Mouse (Mus musculus) Patski (cell line): ENCODE data around the gene Olfr1410. TPM values are rescaled to one million over a fixed set of nuclear protein-coding genes. Genes with fewer than 3 reads are reported as not detected.

ENCODE experiments used
- ATAC-seq: fragments of 100-300 bp; one replicate; pipeline ENCODE4 v1.8.0; 2021
- CTCF ChIA-PET: fragments of 350-600 bp; sonication (Branson Sonifier 250); formaldehyde crosslinking; loops from one replicate; lab custom pipeline; 2022; ENCODE audit warnings: inconsistent platforms; lab: Charles Lee
- POLR2A ChIA-PET: fragments of 350-600 bp; sonication (Branson Sonifier 250); formaldehyde crosslinking; loops from one replicate; lab custom pipeline; 2022; ENCODE audit warnings: antibody characterized with exemption, inconsistent platforms; lab: Charles Lee
- DNase-seq: peaks from one replicate; pipeline ENCODE4 v3.0.0-alpha.2; 2011; ENCODE audit warnings: low read depth, low spot score
- H3K27me3 ChIP-seq: fragments of 371-371 bp; one replicate; pipeline ENCODE4 v1.5.1; 2021
- CTCF ChIP-seq: fragments of 100-300 bp; IDR thresholded peaks from one replicate; pipeline ENCODE4 v1.5.1; 2021
- in situ Hi-C: fragments of 300-500 bp; cut with MboI; formaldehyde crosslinking; loops from 3 replicates; pipeline ENCODE4 v1.11.1; 2018; ENCODE audit warnings: low pct_unique_long_range_greater_than_20kb, mixed read lengths
- polyA plus RNA-seq: library from polyadenylated mRNA; unstranded; gene quantifications from one replicate; pipeline ENCODE4 v1.2.3, GENCODE M21; 2021

Olfr1410 gene
- polyA plus RNA-seq, 1 experiment from 2014 or later, result not detected

GRCm38 (mm10) chr1:92618360-92618759, 12.8 kb downstream of the Olfr1410 start:
- POLR2A ChIA-PET, result no interaction called here
- CTCF ChIA-PET, result no interaction called here
- no peak for TF ChIP-seq CTCF
- H3K27me3 ChIP-seq, result peaks cover 2% of the 10 kb centered on the region
- in situ Hi-C loops, result loop anchor here (25.0 kb wide), 1 partner anchor 656 kb away; no protein-coding TSS in a partner anchor
- DNase-seq (no peak), ATAC-seq (no peak)

- TF ChIP-seq CTCF, result no peak
- no peak for DNase-seq
- no peak for ATAC-seq
- H3K27me3 ChIP-seq, result peaks cover 61% of the 10 kb centered on the region
- ChIA-PET CTCF (no interaction called here), POLR2A (no interaction called here)
- in situ Hi-C loops, result no loop called here
Measured at GRCm38 (mm10) chr1:92628227-92628626, 22.6 kb downstream of the Olfr1410 start.

- no peak for ATAC-seq
- DNase-seq, result no peak
- no peak for TF ChIP-seq CTCF
- ChIA-PET POLR2A (no interaction called here), CTCF (no interaction called here)
- in situ Hi-C loops, result no loop called here
- H3K27me3 ChIP-seq, result peaks cover 36% of the 10 kb centered on the region
Measured at GRCm38 (mm10) chr1:92632196-92632595, 26.6 kb downstream of the Olfr1410 start.

- ChIA-PET CTCF (no interaction called here), POLR2A (no interaction called here)
- in situ Hi-C loops, result no loop called here
- TF ChIP-seq CTCF, result no peak
- peaks cover 28% of the 10 kb centered on the region for H3K27me3 ChIP-seq
- DNase-seq (no peak), ATAC-seq (no peak)
Measured at GRCm38 (mm10) chr1:92632948-92633347, 27.4 kb downstream of the Olfr1410 start.

- H3K27me3 ChIP-seq, result peaks cover 21% of the 10 kb centered on the region
- ATAC-seq, result no peak
- no peak for TF ChIP-seq CTCF
- DNase-seq, result no peak
- CTCF ChIA-PET, result interaction anchor here (1.0 to 1.1 kb wide), 2 partner anchors 15 to 17 kb away, joined by 3 read pairs; partner anchors contain the start of gene Otos
- in situ Hi-C loops, result no loop called here
- POLR2A ChIA-PET, result no interaction called here
Measured at GRCm38 (mm10) chr1:92633726-92634125, 28.1 kb downstream of the Olfr1410 start.

GRCm38 (mm10) chr1:92634569-92634968, 29.0 kb downstream of the Olfr1410 start:
- H3K27me3 ChIP-seq, result peaks cover 13% of the 10 kb centered on the region
- no peak for TF ChIP-seq CTCF
- no peak for DNase-seq
- in situ Hi-C loops, result no loop called here
- no peak for ATAC-seq
- ChIA-PET POLR2A (no interaction called here), CTCF (interaction anchor here (0.9 to 1.1 kb wide), 2 partner anchors 18 to 19 kb away, joined by 3 read pairs; no protein-coding TSS in a partner anchor)

- in situ Hi-C loops, result no loop called here
- CTCF ChIA-PET, result interaction anchor here (0.9 kb wide), 1 partner anchor 20 kb away, joined by 3 read pairs; no protein-coding TSS in a partner anchor
- peaks cover 9% of the 10 kb centered on the region for H3K27me3 ChIP-seq
- ATAC-seq, result no peak
- DNase-seq, result no peak
- POLR2A ChIA-PET, result no interaction called here
- no peak for TF ChIP-seq CTCF
Measured at GRCm38 (mm10) chr1:92634976-92635599, 29.5 kb downstream of the Olfr1410 start.

- ChIA-PET CTCF (no interaction called here), POLR2A (no interaction called here)
- in situ Hi-C loops, result no loop called here
- no peak for DNase-seq
- no peaks in the 10 kb centered on the region for H3K27me3 ChIP-seq
- no peak for ATAC-seq
- no peak for TF ChIP-seq CTCF
Measured at GRCm38 (mm10) chr1:92636015-92636414, 30.4 kb downstream of the Olfr1410 start.

- H3K27me3 ChIP-seq, result no peaks in the 10 kb centered on the region
- CTCF ChIA-PET, result interaction anchor here (1.3 kb wide), 1 partner anchor 11 kb away, joined by 3 read pairs; no protein-coding TSS in a partner anchor
- DNase-seq (no peak), ATAC-seq (no peak)
- in situ Hi-C loops, result no loop called here
- POLR2A ChIA-PET, result no interaction called here
- no peak for TF ChIP-seq CTCF
Measured at GRCm38 (mm10) chr1:92636676-92637075, 31.1 kb downstream of the Olfr1410 start.

GRCm38 (mm10) chr1:92637501-92638172, 32.1 kb downstream of the Olfr1410 start:
- in situ Hi-C loops, result no loop called here
- ATAC-seq (no peak), DNase-seq (no peak)
- no peaks in the 10 kb centered on the region for H3K27me3 ChIP-seq
- ChIA-PET CTCF (interaction anchor here (1.3 kb wide), 1 partner anchor 10 kb away, joined by 3 read pairs; no protein-coding TSS in a partner anchor), POLR2A (no interaction called here)
- no peak for TF ChIP-seq CTCF

GRCm38 (mm10) chr1:92638181-92638580, 32.6 kb downstream of the Olfr1410 start:
- ChIA-PET CTCF (interaction anchor here (0.9 kb wide), 1 partner anchor 9 kb away, joined by 3 read pairs; no protein-coding TSS in a partner anchor), POLR2A (no interaction called here)
- ATAC-seq (no peak), DNase-seq (no peak)
- no peak for TF ChIP-seq CTCF
- H3K27me3 ChIP-seq, result no peaks in the 10 kb centered on the region
- in situ Hi-C loops, result no loop called here
